Mouse (Mus musculus) liver, adult 2 months (tissue): ENCODE measurements at regions not wholly inside any gene's neighbourhood (a gene's known extent, or its start where the extent isn't known, plus 50 kb on each side); places are given as distances from the start of the nearest gene placed in this dataset.

Experiments used
- DNase-seq: peaks from one replicate; pipeline ENCODE4 v3.0.0-alpha.2; 2011; ENCODE audit warnings: low read depth, low spot score; ENCODE audit errors: extremely low read depth
- H3K27ac ChIP-seq: fragments of 200-500 bp; replicated peaks from 2 replicates; pipeline ENCODE4 v1.5.1; 2012; ENCODE audit warnings: low read depth, mild to moderate bottlenecking, control low read depth, inconsistent platforms, low read length; ENCODE audit not compliant: insufficient read depth
- H3K27me3 ChIP-seq: fragments of 200-500 bp; 2 replicates; pipeline ENCODE4 v1.6.1; 2012; ENCODE audit warnings: mild to moderate bottlenecking, moderate library complexity, low read length, inconsistent platforms; ENCODE audit not compliant: control insufficient read depth, insufficient read depth
- H3K36me3 ChIP-seq: fragments of 200-500 bp; 2 replicates; pipeline ENCODE4 v1.6.1; 2012; ENCODE audit warnings: low read length, inconsistent platforms; ENCODE audit not compliant: control insufficient read depth, insufficient read depth
- H3K4me1 ChIP-seq: fragments of 200-500 bp; 2 replicates; pipeline ENCODE4 v1.6.1; 2011; ENCODE audit warnings: low read length; ENCODE audit not compliant: control insufficient read depth, insufficient read depth
- H3K4me3 ChIP-seq: fragments of 200-500 bp; 2 replicates; pipeline ENCODE4 v1.5.1; 2011; ENCODE audit warnings: low read depth, mild to moderate bottlenecking, control low read depth, low read length, moderate library complexity; ENCODE audit not compliant: insufficient read depth
- H3K79me2 ChIP-seq: fragments of 200-500 bp; 2 replicates; pipeline ENCODE4 v1.6.1; 2012; ENCODE audit warnings: inconsistent platforms, mild to moderate bottlenecking, low read length, moderate library complexity; ENCODE audit not compliant: control insufficient read depth, insufficient read depth
- H3K9ac ChIP-seq: fragments of 200-500 bp; 2 replicates; pipeline ENCODE4 v1.6.1; 2012; ENCODE audit warnings: low read depth, mild to moderate bottlenecking, control low read depth, inconsistent platforms, low read length
- CTCF ChIP-seq: fragments of 200-500 bp; IDR thresholded peaks from 2 replicates; pipeline ENCODE4 v1.5.1; 2011; ENCODE audit warnings: low read depth, low read length, control low read depth
- POLR2A ChIP-seq: fragments of 200-500 bp; IDR thresholded peaks from 2 replicates; pipeline ENCODE4 v1.6.1; 2011; ENCODE audit warnings: low read length, control low read depth; ENCODE audit not compliant: insufficient read depth; ENCODE audit errors: extremely low read depth
- WGBS: fragments of 180-500 bp; shearing (Covaris S2); methylation state at CpG from one replicate; pipeline ENCODE4 v1.1.7; 2018; 5-methylcytosine and 5-hydroxymethylcytosine counted together

GRCm38 (mm10) chr8:126669154-126669553, 75.4 kb upstream of the Irf2bp2 start:
- DNase-seq: no peak
- TF ChIP-seq CTCF (no peak), POLR2A (no peak)
- 93% methylated on average over 6 of the region's 6 CpGs for WGBS
- H3K27ac ChIP-seq: no peak overlapping the region
- no peak overlapping the region for H3K9ac ChIP-seq
- H3K4me1 ChIP-seq: peaks cover 21% of the 10 kb centered on the region
- H3K4me3 ChIP-seq: no peak overlapping the region
- H3K36me3 ChIP-seq: no peaks in the 10 kb centered on the region
- H3K27me3 ChIP-seq: no peaks in the 10 kb centered on the region
- no peaks in the 10 kb centered on the region for H3K79me2 ChIP-seq

GRCm38 (mm10) chr8:126668657-126669025, 74.9 kb upstream of the Irf2bp2 start:
- H3K27ac ChIP-seq: peak overlapping the region; percentile 53
- WGBS: 95% methylated on average over 5 of the region's 5 CpGs
- H3K4me1 ChIP-seq: peaks cover 23% of the 10 kb centered on the region
- H3K27me3 ChIP-seq: no peaks in the 10 kb centered on the region
- H3K79me2 ChIP-seq: no peaks in the 10 kb centered on the region
- DNase-seq: no peak
- no peaks in the 10 kb centered on the region for H3K36me3 ChIP-seq
- no peak overlapping the region for H3K4me3 ChIP-seq
- TF ChIP-seq CTCF (no peak), POLR2A (no peak)
- no peak overlapping the region for H3K9ac ChIP-seq

- Histone ChIP-seq H3K36me3 (no peaks in the 10 kb centered on the region), H3K4me3 (no peak overlapping the region), H3K27ac (peak overlapping the region; percentile 81), H3K27me3 (no peaks in the 10 kb centered on the region), H3K79me2 (no peaks in the 10 kb centered on the region), H3K9ac (peak overlapping the region; percentile 36), H3K4me1 (peaks cover 27% of the 10 kb centered on the region)
- TF ChIP-seq CTCF (no peak), POLR2A (no peak)
- WGBS: 47% methylated on average over 16 of the region's 16 CpGs
- peak; percentile 96 for DNase-seq
Measured at GRCm38 (mm10) chr8:126667721-126668656, 74.2 kb upstream of the Irf2bp2 start.

GRCm38 (mm10) chr8:126667086-126667720, 73.4 kb upstream of the Irf2bp2 start:
- no peak overlapping the region for H3K4me3 ChIP-seq
- no peak for DNase-seq
- H3K36me3 ChIP-seq: no peaks in the 10 kb centered on the region
- no peaks in the 10 kb centered on the region for H3K27me3 ChIP-seq
- peaks cover 34% of the 10 kb centered on the region for H3K4me1 ChIP-seq
- TF ChIP-seq POLR2A: no peak
- TF ChIP-seq CTCF: no peak
- H3K9ac ChIP-seq: peak overlapping the region; percentile 36
- 39% methylated on average over 12 of the region's 12 CpGs for WGBS
- no peaks in the 10 kb centered on the region for H3K79me2 ChIP-seq
- peak overlapping the region; percentile 81 for H3K27ac ChIP-seq

- TF ChIP-seq POLR2A (no peak), CTCF (no peak)
- under 1% methylated on average over 15 of the region's 15 CpGs for WGBS
- DNase-seq: peak; percentile 100
- Histone ChIP-seq H3K36me3 (no peaks in the 10 kb centered on the region), H3K4me1 (peaks cover 37% of the 10 kb centered on the region), H3K27ac (peak overlapping the region; percentile 81), H3K27me3 (no peaks in the 10 kb centered on the region), H3K9ac (peak overlapping the region; percentile 36), H3K79me2 (no peaks in the 10 kb centered on the region), H3K4me3 (no peak overlapping the region)
Measured at GRCm38 (mm10) chr8:126666327-126667085, 72.7 kb upstream of the Irf2bp2 start.
